Mouse (Mus musculus): Measurements from ENCODE around the gene Slc26a8. TPM values are rescaled to one million over a fixed set of nuclear protein-coding genes. Genes with fewer than 3 reads are reported as not detected.

Gene Slc26a8
- polyA plus RNA-seq, 1 experiment from 2014 or later, result 0.14 TPM

- no peak overlapping the region for H3K27ac ChIP-seq (ENCODE audit: low read depth, low read length)
- peaks cover 2% of the 10 kb centered on the region; the same call in 1 of the 2 replicates for H3K27me3 ChIP-seq (ENCODE audit: control insufficient read depth, insufficient read depth, low read length)
- H3K4me3 ChIP-seq (ENCODE audit: low read depth, low read length), result no peak overlapping the region
- H3K9ac ChIP-seq (ENCODE audit: low read depth, low read length), result no peak overlapping the region
- WGBS (ENCODE audit: insufficient replicate concordance), result 25% methylated on average over 4 of the region's 4 CpGs
- no peak for ATAC-seq (replicated peaks; ENCODE audit: insufficient number of reproducible peaks, low FRiP score, low TSS enrichment)
- H3K4me1 ChIP-seq (ENCODE audit: control insufficient read depth, insufficient read depth, low read length), result peaks cover 8% of the 10 kb centered on the region; the same call in 1 of the 2 replicates
- H3K36me3 ChIP-seq (ENCODE audit: control insufficient read depth, insufficient read depth, low read length), result no peaks in the 10 kb centered on the region
- no peaks in the 10 kb centered on the region for H3K9me3 ChIP-seq (replicated peaks; ENCODE audit: control insufficient read depth, low read length)
- no peak overlapping the region for H3K4me2 ChIP-seq
Observed at GRCm38 (mm10) chr17:28687354-28687753, 2.7 kb downstream of the Slc26a8 start.

DNA sequence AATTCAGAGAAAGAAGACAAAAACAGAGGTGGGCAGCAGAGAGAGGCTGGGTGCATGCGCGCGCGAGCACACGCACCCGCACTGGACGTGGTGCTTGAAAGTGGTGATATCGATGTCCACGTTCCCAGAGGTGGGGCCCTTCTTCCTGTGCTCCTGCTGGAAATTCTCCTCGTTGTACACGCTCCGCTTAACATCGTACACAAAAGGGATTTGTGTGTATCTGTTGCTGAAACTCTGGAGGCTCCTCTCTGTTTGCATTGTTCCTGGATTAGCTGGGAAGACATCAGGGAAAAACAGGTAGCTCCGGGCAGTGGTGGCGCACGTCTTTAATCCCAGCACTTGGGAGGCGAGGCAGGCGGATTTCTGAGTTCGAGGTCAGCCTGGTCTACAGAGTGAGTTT is 5.4 kb downstream of the Slc26a8 start:
- H3K9me3 ChIP-seq (replicated peaks; ENCODE audit: control insufficient read depth, low read length), result no peaks in the 10 kb centered on the region
- 78% methylated on average over 19 of the region's 19 CpGs for WGBS (ENCODE audit: insufficient replicate concordance)
- H3K9ac ChIP-seq (ENCODE audit: low read depth, low read length), result no peak overlapping the region
- no peak overlapping the region for H3K27ac ChIP-seq (ENCODE audit: low read depth, low read length)
- peaks cover 2% of the 10 kb centered on the region; the same call in 1 of the 2 replicates for H3K27me3 ChIP-seq (ENCODE audit: control insufficient read depth, insufficient read depth, low read length)
- H3K4me1 ChIP-seq (ENCODE audit: control insufficient read depth, insufficient read depth, low read length), result 0 out of 2 replicates have a peak, but pooled peaks cover 3% of the 10 kb centered on the region
- no peak overlapping the region for H3K4me3 ChIP-seq (ENCODE audit: low read depth, low read length)
- no peaks in the 10 kb centered on the region for H3K36me3 ChIP-seq (ENCODE audit: control insufficient read depth, insufficient read depth, low read length)
- no peak overlapping the region for H3K4me2 ChIP-seq
- no peak for ATAC-seq (replicated peaks; ENCODE audit: insufficient number of reproducible peaks, low FRiP score, low TSS enrichment)

- 55% methylated on average over 1 of the region's 1 CpGs for WGBS (ENCODE audit: insufficient replicate concordance)
- no peaks in the 10 kb centered on the region for H3K36me3 ChIP-seq (ENCODE audit: control insufficient read depth, insufficient read depth, low read length)
- no peak overlapping the region for H3K4me2 ChIP-seq
- no peaks in the 10 kb centered on the region for H3K9me3 ChIP-seq (replicated peaks; ENCODE audit: control insufficient read depth, low read length)
- no peak overlapping the region for H3K9ac ChIP-seq (ENCODE audit: low read depth, low read length)
- no peak overlapping the region for H3K4me3 ChIP-seq (ENCODE audit: low read depth, low read length)
- no peaks in the 10 kb centered on the region for H3K4me1 ChIP-seq (ENCODE audit: control insufficient read depth, insufficient read depth, low read length)
- ATAC-seq (replicated peaks; ENCODE audit: insufficient number of reproducible peaks, low FRiP score, low TSS enrichment), result no peak
- no peaks in the 10 kb centered on the region; the same call in 1 of the 2 replicates for H3K27me3 ChIP-seq (ENCODE audit: control insufficient read depth, insufficient read depth, low read length)
- H3K27ac ChIP-seq (ENCODE audit: low read depth, low read length), result no peak overlapping the region
Observed at GRCm38 (mm10) chr17:28683601-28684000, 6.4 kb downstream of the Slc26a8 start.

- 84% methylated on average over 13 of the region's 13 CpGs for WGBS (ENCODE audit: insufficient replicate concordance)
- H3K9ac ChIP-seq (ENCODE audit: low read depth, low read length), result no peak overlapping the region
- no peaks in the 10 kb centered on the region for H3K4me1 ChIP-seq (ENCODE audit: control insufficient read depth, insufficient read depth, low read length)
Observed at GRCm38 (mm10) chr17:28682311-28683084, 7.5 kb downstream of the Slc26a8 start.

DNA sequence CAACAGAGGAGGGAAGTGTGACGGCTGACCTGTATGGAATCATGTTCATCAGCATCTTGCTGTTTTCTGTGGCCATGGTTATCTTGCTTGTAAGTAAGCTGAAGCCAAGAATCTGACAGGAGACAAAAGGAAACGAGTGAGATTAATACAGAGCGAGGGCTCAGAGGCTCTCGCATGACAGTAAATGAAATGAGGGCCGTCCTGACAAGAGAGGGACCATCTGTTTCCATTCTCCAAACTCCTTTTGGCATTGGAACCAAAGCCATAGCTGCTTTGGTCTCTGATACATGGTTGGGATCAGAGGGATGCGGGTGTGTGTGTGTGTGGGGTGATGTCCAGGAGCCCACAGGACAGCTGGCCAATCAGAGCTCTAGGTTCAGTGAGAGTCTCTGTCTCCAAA is 30.5 kb downstream of the Slc26a8 start:
- H3K27ac ChIP-seq (ENCODE audit: low read depth, low read length), result no peak overlapping the region
- no peak overlapping the region for H3K9ac ChIP-seq (ENCODE audit: low read depth, low read length)
- H3K4me1 ChIP-seq (ENCODE audit: control insufficient read depth, insufficient read depth, low read length), result no peaks in the 10 kb centered on the region
- no peaks in the 10 kb centered on the region for H3K27me3 ChIP-seq (ENCODE audit: control insufficient read depth, insufficient read depth, low read length)
- H3K4me2 ChIP-seq, result no peak overlapping the region
- H3K36me3 ChIP-seq (ENCODE audit: control insufficient read depth, insufficient read depth, low read length), result no peaks in the 10 kb centered on the region
- H3K9me3 ChIP-seq (replicated peaks; ENCODE audit: control insufficient read depth, low read length), result no peaks in the 10 kb centered on the region
- no peak overlapping the region for H3K4me3 ChIP-seq (ENCODE audit: low read depth, low read length)
- no peak for ATAC-seq (replicated peaks; ENCODE audit: insufficient number of reproducible peaks, low FRiP score, low TSS enrichment)
- whole genome bisulfite sequencing (ENCODE audit: insufficient replicate concordance), result 65% methylated on average over 6 of the region's 6 CpGs

More at GRCm38 (mm10) chr17:28682311-28683084, 7.5 kb downstream of the Slc26a8 start:
- Histone ChIP-seq H3K4me2 (no peak overlapping the region), H3K27me3 (ENCODE audit: control insufficient read depth, insufficient read depth, low read length) (no peaks in the 10 kb centered on the region), H3K4me3 (ENCODE audit: low read depth, low read length) (no peak overlapping the region), H3K9me3 (replicated peaks; ENCODE audit: control insufficient read depth, low read length) (no peaks in the 10 kb centered on the region), H3K36me3 (ENCODE audit: control insufficient read depth, insufficient read depth, low read length) (no peaks in the 10 kb centered on the region), H3K27ac (ENCODE audit: low read depth, low read length) (no peak overlapping the region)
- ATAC-seq (replicated peaks; ENCODE audit: insufficient number of reproducible peaks, low FRiP score, low TSS enrichment), result no peak

- Histone ChIP-seq H3K36me3 (ENCODE audit: control insufficient read depth, insufficient read depth, low read length) (no peaks in the 10 kb centered on the region), H3K4me2 (no peak overlapping the region), H3K4me3 (ENCODE audit: low read depth, low read length) (no peak overlapping the region), H3K4me1 (ENCODE audit: control insufficient read depth, insufficient read depth, low read length) (no peaks in the 10 kb centered on the region), H3K27me3 (ENCODE audit: control insufficient read depth, insufficient read depth, low read length) (no peaks in the 10 kb centered on the region), H3K9ac (ENCODE audit: low read depth, low read length) (no peak overlapping the region), H3K27ac (ENCODE audit: low read depth, low read length) (no peak overlapping the region), H3K9me3 (replicated peaks; ENCODE audit: control insufficient read depth, low read length) (no peaks in the 10 kb centered on the region)
- WGBS (ENCODE audit: insufficient replicate concordance), result 37% methylated on average over 4 of the region's 4 CpGs
- ATAC-seq (replicated peaks; ENCODE audit: insufficient number of reproducible peaks, low FRiP score, low TSS enrichment), result no peak
Observed at GRCm38 (mm10) chr17:28657936-28658335, 32.1 kb downstream of the Slc26a8 start.

DNA sequence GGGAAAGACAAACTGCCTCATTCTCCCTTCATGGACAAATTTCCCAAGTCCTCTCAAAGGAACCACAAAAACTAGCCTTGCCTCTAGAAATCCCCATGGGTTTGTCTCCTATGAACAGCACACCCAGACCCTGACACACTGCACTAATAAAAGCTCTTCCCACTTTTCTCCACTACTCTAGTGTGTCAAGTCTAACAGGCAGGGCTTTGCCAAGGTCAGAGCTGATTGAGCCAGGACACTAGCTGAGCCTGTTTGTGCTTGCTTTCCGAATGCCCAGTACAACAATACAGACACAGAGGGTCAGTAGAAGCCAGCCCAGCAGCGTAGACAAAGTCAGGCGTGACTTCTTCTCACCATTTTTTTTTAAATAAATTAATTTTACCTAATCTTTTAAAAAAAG is 39.8 kb downstream of the Slc26a8 start:
- no peak for ATAC-seq (replicated peaks; ENCODE audit: insufficient number of reproducible peaks, low FRiP score, low TSS enrichment)
- 74% methylated on average over 3 of the region's 3 CpGs for WGBS (ENCODE audit: insufficient replicate concordance)
- H3K27ac ChIP-seq (ENCODE audit: low read depth, low read length), result no peak overlapping the region
- H3K9ac ChIP-seq (ENCODE audit: low read depth, low read length), result no peak overlapping the region
- no peaks in the 10 kb centered on the region for H3K9me3 ChIP-seq (replicated peaks; ENCODE audit: control insufficient read depth, low read length)
- no peaks in the 10 kb centered on the region for H3K27me3 ChIP-seq (ENCODE audit: control insufficient read depth, insufficient read depth, low read length)
- no peaks in the 10 kb centered on the region for H3K36me3 ChIP-seq (ENCODE audit: control insufficient read depth, insufficient read depth, low read length)
- H3K4me1 ChIP-seq (ENCODE audit: control insufficient read depth, insufficient read depth, low read length), result no peaks in the 10 kb centered on the region
- no peak overlapping the region for H3K4me2 ChIP-seq
- H3K4me3 ChIP-seq (ENCODE audit: low read depth, low read length), result no peak overlapping the region

- no peak for ATAC-seq (replicated peaks; ENCODE audit: insufficient number of reproducible peaks, low FRiP score, low TSS enrichment)
- no peak overlapping the region for H3K9ac ChIP-seq (ENCODE audit: low read depth, low read length)
- no peaks in the 10 kb centered on the region for H3K4me1 ChIP-seq (ENCODE audit: control insufficient read depth, insufficient read depth, low read length)
- no peaks in the 10 kb centered on the region for H3K9me3 ChIP-seq (replicated peaks; ENCODE audit: control insufficient read depth, low read length)
- no peak overlapping the region for H3K4me3 ChIP-seq (ENCODE audit: low read depth, low read length)
- H3K27ac ChIP-seq (ENCODE audit: low read depth, low read length), result no peak overlapping the region
- WGBS (ENCODE audit: insufficient replicate concordance), result 47% methylated on average over 6 of the region's 6 CpGs
- H3K36me3 ChIP-seq (ENCODE audit: control insufficient read depth, insufficient read depth, low read length), result no peaks in the 10 kb centered on the region
- H3K4me2 ChIP-seq, result no peak overlapping the region
- no peaks in the 10 kb centered on the region for H3K27me3 ChIP-seq (ENCODE audit: control insufficient read depth, insufficient read depth, low read length)
Observed at GRCm38 (mm10) chr17:28648607-28649370, 41.2 kb downstream of the Slc26a8 start.
